Mouse (Mus musculus) erythroblast, embryonic 14.5 days (primary cell): Measurements from ENCODE around the gene Shisal2a. TPM values are rescaled to one million over a fixed set of nuclear protein-coding genes. Genes with fewer than 3 reads are reported as not detected.

Experiments
- H3K27me3 ChIP-seq: 2 replicates; pipeline ENCODE4 v1.6.1; 2012; ENCODE audit warnings: inconsistent platforms; ENCODE audit not compliant: control insufficient read depth
- H3K36me3 ChIP-seq: 2 replicates; pipeline ENCODE4 v1.6.1; 2012; ENCODE audit warnings: mild to moderate bottlenecking, inconsistent platforms; ENCODE audit not compliant: control insufficient read depth
- H3K4me1 ChIP-seq: 2 replicates; pipeline ENCODE4 v1.6.1; 2012; ENCODE audit warnings: inconsistent platforms; ENCODE audit not compliant: control insufficient read depth
- H3K4me3 ChIP-seq: replicated peaks from 2 replicates; pipeline ENCODE3; 2012; ENCODE audit warnings: moderate library complexity, mild to moderate bottlenecking, inconsistent platforms
- H3K9me3 ChIP-seq: 2 replicates; pipeline ENCODE4 v1.6.1; 2012; ENCODE audit warnings: low read length, inconsistent platforms, mixed read lengths; ENCODE audit not compliant: control insufficient read depth
- GATA1 ChIP-seq: IDR thresholded peaks from 2 replicates; pipeline ENCODE4 v1.6.1; 2012; ENCODE audit warnings: low read length, inconsistent platforms, mixed read lengths
- TAL1 ChIP-seq: IDR thresholded peaks from 3 replicates; pipeline ENCODE4 v1.6.1; 2012; ENCODE audit warnings: low read length, inconsistent platforms, mixed read lengths
- polyA plus RNA-seq: library from polyadenylated mRNA; stranded (reverse); fragments of >175 nt; gene quantifications from 2 replicates; pipeline ENCODE4 v1.2.3, GENCODE M21; 2012

Gene Shisal2a
- polyA plus RNA-seq, 1 experiment, result not detected

- peak overlapping the region; percentile 20 for H3K4me3 ChIP-seq
- H3K27me3 ChIP-seq, result peaks cover 31% of the 10 kb centered on the region
- H3K36me3 ChIP-seq, result no peaks in the 10 kb centered on the region
- no peaks in the 10 kb centered on the region for H3K4me1 ChIP-seq
- H3K9me3 ChIP-seq, result 0 out of 2 replicates have a peak, but pooled peaks cover 2% of the 10 kb centered on the region
- TF ChIP-seq GATA1 (no peak), TAL1 (no peak)
Measured at GRCm38 (mm10) chr4:108406138-108406860, 23.1 kb upstream of the Shisal2a start.

DNA sequence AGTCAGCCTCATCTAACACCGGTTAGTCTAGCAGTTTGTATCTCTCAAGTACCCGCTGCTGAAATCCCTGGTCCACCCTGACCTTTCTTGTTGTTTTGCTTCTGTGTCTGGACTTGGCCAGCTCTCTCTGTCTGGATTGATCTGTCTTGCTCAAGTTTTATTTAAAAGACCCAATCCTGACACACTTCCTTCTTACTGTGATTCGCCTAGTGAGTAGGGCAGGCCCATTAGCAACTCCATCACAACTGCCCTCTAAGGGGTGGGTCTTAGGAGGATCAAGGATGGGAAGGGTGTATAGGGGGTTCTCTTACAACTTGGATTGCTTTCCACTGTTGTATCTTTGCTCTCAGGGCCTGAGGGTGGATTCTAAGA lies 22.6 kb upstream of the Shisal2a start:
- H3K27me3 ChIP-seq, result peaks cover 31% of the 10 kb centered on the region
- H3K4me3 ChIP-seq, result no peak overlapping the region
- H3K36me3 ChIP-seq, result no peaks in the 10 kb centered on the region
- 0 out of 2 replicates have a peak, but pooled peaks cover 2% of the 10 kb centered on the region for H3K9me3 ChIP-seq
- TF ChIP-seq GATA1 (no peak), TAL1 (no peak)
- no peaks in the 10 kb centered on the region for H3K4me1 ChIP-seq

GRCm38 (mm10) chr4:108403861-108404635 lies 20.9 kb upstream of the Shisal2a start:
- TF ChIP-seq TAL1, result no peak
- TF ChIP-seq GATA1, result no peak
- Histone ChIP-seq H3K36me3 (no peaks in the 10 kb centered on the region), H3K4me1 (no peaks in the 10 kb centered on the region), H3K27me3 (peaks cover 31% of the 10 kb centered on the region), H3K9me3 (no peaks in the 10 kb centered on the region), H3K4me3 (no peak overlapping the region)

GRCm38 (mm10) chr4:108400395-108400794 lies 17.2 kb upstream of the Shisal2a start:
- Histone ChIP-seq H3K27me3 (peaks cover 7% of the 10 kb centered on the region; the same call in 1 of the 2 replicates), H3K4me1 (no peaks in the 10 kb centered on the region), H3K4me3 (no peak overlapping the region), H3K36me3 (no peaks in the 10 kb centered on the region), H3K9me3 (no peaks in the 10 kb centered on the region)
- no peak for TF ChIP-seq GATA1

DNA sequence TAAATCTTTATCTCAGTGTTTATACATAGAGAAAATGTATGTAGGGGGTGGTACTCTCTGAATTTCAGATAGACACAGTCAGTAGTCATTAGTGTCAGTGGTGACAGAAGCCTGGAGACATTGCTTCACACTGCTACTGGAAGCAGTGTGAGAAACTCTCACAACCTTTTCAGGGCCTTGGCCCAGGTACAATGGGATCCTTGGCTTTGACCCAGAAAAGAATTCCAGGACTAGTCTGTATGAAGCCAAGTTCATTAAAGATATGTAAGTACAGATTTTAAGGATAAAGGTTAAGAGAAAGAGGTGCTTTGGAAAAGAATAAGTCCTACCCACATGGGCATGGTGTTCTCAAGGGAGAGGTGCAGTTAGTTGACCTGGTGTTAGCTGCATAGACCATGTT lies 11.1 kb upstream of the Shisal2a start:
- no peaks in the 10 kb centered on the region for H3K36me3 ChIP-seq
- no peak for TF ChIP-seq GATA1
- TF ChIP-seq TAL1, result no peak
- no peaks in the 10 kb centered on the region for H3K9me3 ChIP-seq
- no peak overlapping the region for H3K4me3 ChIP-seq
- H3K27me3 ChIP-seq, result no peaks in the 10 kb centered on the region
- H3K4me1 ChIP-seq, result peaks cover 2% of the 10 kb centered on the region; the same call in 1 of the 2 replicates

GRCm38 (mm10) chr4:108392558-108392957 lies 9.4 kb upstream of the Shisal2a start:
- TF ChIP-seq GATA1, result no peak
- no peak overlapping the region for H3K4me3 ChIP-seq
- peaks cover 3% of the 10 kb centered on the region for H3K4me1 ChIP-seq

GRCm38 (mm10) chr4:108391124-108391523 lies 8.0 kb upstream of the Shisal2a start:
- H3K4me3 ChIP-seq, result no peak overlapping the region
- no peaks in the 10 kb centered on the region for H3K9me3 ChIP-seq
- peaks cover 4% of the 10 kb centered on the region for H3K4me1 ChIP-seq
- H3K27me3 ChIP-seq, result peaks cover 20% of the 10 kb centered on the region
- no peak for TF ChIP-seq GATA1
- no peak for TF ChIP-seq TAL1
- H3K36me3 ChIP-seq, result no peaks in the 10 kb centered on the region

More at GRCm38 (mm10) chr4:108392558-108392957, 9.4 kb upstream of the Shisal2a start:
- peaks cover 6% of the 10 kb centered on the region for H3K27me3 ChIP-seq
- no peaks in the 10 kb centered on the region for H3K9me3 ChIP-seq
- H3K36me3 ChIP-seq, result no peaks in the 10 kb centered on the region

GRCm38 (mm10) chr4:108388741-108389140 lies 5.6 kb upstream of the Shisal2a start:
- H3K4me1 ChIP-seq, result peaks cover 4% of the 10 kb centered on the region

DNA sequence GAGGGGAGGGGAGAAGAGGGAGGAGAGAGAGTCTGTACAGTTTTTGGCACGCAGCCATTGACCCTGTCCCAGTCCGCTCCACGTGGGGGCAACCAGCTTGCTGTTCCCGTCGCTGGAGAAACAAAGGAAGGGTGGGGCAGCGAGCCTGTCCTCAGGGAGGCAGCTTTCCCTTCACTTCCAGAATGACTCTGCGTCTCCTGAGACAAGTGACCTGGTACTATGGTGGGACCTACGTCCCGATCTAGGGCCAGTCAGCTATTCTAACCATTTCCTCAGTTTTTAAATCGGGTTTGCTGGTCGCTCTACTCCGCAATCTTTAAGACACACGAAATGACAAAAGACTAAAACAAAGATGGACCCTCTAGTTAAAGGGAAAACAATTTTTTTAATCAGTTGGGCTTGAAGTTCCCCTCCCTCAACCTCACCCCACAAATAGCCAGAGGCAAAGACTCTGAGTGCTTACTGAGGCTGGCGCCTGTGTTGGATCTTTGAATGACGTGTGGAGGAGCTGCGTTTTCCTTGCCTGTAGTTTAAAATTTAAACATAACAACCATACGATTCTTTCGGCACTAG lies 4.6 kb upstream of the Shisal2a start:
- Histone ChIP-seq H3K4me1 (peaks cover 4% of the 10 kb centered on the region), H3K27me3 (peaks cover 53% of the 10 kb centered on the region), H3K9me3 (no peaks in the 10 kb centered on the region), H3K36me3 (no peaks in the 10 kb centered on the region), H3K4me3 (peak overlapping the region; percentile 28)
- TF ChIP-seq TAL1, result no peak
- no peak for TF ChIP-seq GATA1

More at GRCm38 (mm10) chr4:108388741-108389140, 5.6 kb upstream of the Shisal2a start:
- no peak overlapping the region for H3K4me3 ChIP-seq
- H3K9me3 ChIP-seq, result no peaks in the 10 kb centered on the region
- H3K36me3 ChIP-seq, result no peaks in the 10 kb centered on the region
- TF ChIP-seq TAL1 (no peak), GATA1 (no peak)
- H3K27me3 ChIP-seq, result peaks cover 43% of the 10 kb centered on the region
